Mouse (Mus musculus) midbrain, embryonic 14.5 days (tissue): Measurements from ENCODE around the gene Irx5. TPM values are rescaled to one million over a fixed set of nuclear protein-coding genes. Genes with fewer than 3 reads are reported as not detected.

ENCODE experiments used
- ATAC-seq: fragments of 200-750 bp; cut with Nextera tagmentation; 2 replicates; pipeline ENCODE4 v1.8.0; 2017; ENCODE audit warnings: moderate number of reproducible peaks, moderate library complexity; ENCODE audit not compliant: low FRiP score, low TSS enrichment
- DNase-seq: peaks from one replicate; pipeline ENCODE4 v3.0.0-alpha.2; 2015
- H3K27ac ChIP-seq: fragments of 300-500 bp; sonication (generic); replicated peaks from 2 replicates; pipeline ENCODE4 v1.5.1; 2014; ENCODE audit warnings: mild to moderate bottlenecking, low read depth, low read length, moderate library complexity
- H3K27me3 ChIP-seq: fragments of 300-500 bp; sonication (generic); 2 replicates; pipeline ENCODE4 v1.6.1; 2014; ENCODE audit warnings: low read length, control low read depth, mixed read lengths; ENCODE audit not compliant: control insufficient read depth, insufficient read depth
- H3K36me3 ChIP-seq: fragments of 300-500 bp; sonication (generic); 2 replicates; pipeline ENCODE4 v1.6.1; 2014; ENCODE audit warnings: low read length, control low read depth; ENCODE audit not compliant: control insufficient read depth, insufficient read depth
- H3K4me1 ChIP-seq: fragments of 300-500 bp; sonication (generic); 2 replicates; pipeline ENCODE4 v1.6.1; 2014; ENCODE audit warnings: mild to moderate bottlenecking, antibody characterized with exemption, low read length, control low read depth; ENCODE audit not compliant: control insufficient read depth, insufficient read depth
- H3K4me2 ChIP-seq: fragments of 300-500 bp; sonication (generic); 2 replicates; pipeline ENCODE4 v1.6.1; 2014; ENCODE audit warnings: mild to moderate bottlenecking, low read length, moderate library complexity
- H3K4me3 ChIP-seq: fragments of 300-500 bp; sonication (generic); replicated peaks from 2 replicates; pipeline ENCODE4 v1.5.1; 2014; ENCODE audit warnings: low read depth, low read length
- H3K9ac ChIP-seq: fragments of 300-500 bp; sonication (generic); replicated peaks from 2 replicates; pipeline ENCODE4 v1.6.1; 2014; ENCODE audit warnings: mild to moderate bottlenecking, low read length, moderate library complexity
- H3K9me3 ChIP-seq: fragments of 300-500 bp; sonication (generic); 2 replicates; pipeline ENCODE4 v1.6.1; 2016; ENCODE audit warnings: low read length, control low read depth, mixed read lengths; ENCODE audit not compliant: control insufficient read depth
- WGBS: fragments of 180-500 bp; shearing (Covaris S2); extraction: QIAGEN DNeasy Blood & Tissue Kit; methylation state at CpG from one replicate; pipeline ENCODE4 v1.1.7; 2014; 5-methylcytosine and 5-hydroxymethylcytosine counted together
- polyA plus RNA-seq: library from polyadenylated mRNA; unstranded; fragments of >200 nt; fragmentation: Nextera tagmentation; extraction: Ambion mirVana; gene quantifications from 2 replicates; pipeline ENCODE4 v1.2.1, GENCODE M21; 2014

Gene Irx5
- polyA plus RNA-seq, 1 experiment from 2014 or later: 30.7 TPM

GRCm38 (mm10) chr8:92336041-92336440, 21.4 kb upstream of the Irx5 start:
- ATAC-seq (no peak), DNase-seq (no peak)
- H3K4me3 ChIP-seq: no peak overlapping the region
- no peak overlapping the region for H3K4me2 ChIP-seq
- H3K27ac ChIP-seq: no peak overlapping the region
- H3K4me1 ChIP-seq: peaks cover 3% of the 10 kb centered on the region; the same call in 1 of the 2 replicates
- 48% methylated on average over 6 of the region's 6 CpGs for WGBS
- H3K27me3 ChIP-seq: no peaks in the 10 kb centered on the region
- H3K9me3 ChIP-seq: no peaks in the 10 kb centered on the region
- H3K36me3 ChIP-seq: peaks cover 31% of the 10 kb centered on the region
- H3K9ac ChIP-seq: no peak overlapping the region

DNA sequence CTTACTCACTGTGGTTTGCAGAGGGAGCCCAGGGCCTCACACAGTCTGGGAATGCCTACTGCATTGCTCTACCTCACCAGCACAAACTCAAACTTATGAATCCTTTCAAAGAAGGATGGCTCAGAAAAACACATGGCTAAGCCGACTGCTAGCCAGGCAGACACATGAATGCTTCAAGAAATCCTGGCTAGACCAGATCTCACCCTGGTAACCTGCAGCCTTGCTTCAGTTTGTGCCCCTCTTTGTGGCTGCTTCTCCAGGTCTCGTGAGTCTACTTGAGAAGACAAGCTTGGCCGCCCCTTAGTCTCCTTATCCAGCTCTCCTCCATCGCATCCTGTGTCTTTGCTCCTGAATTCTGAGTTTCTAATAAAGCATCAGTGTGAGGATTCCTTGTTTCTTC, 13.9 kb upstream of the Irx5 start:
- Histone ChIP-seq H3K9ac (no peak overlapping the region), H3K4me3 (no peak overlapping the region), H3K4me1 (0 out of 2 replicates have a peak, but pooled peaks cover 2% of the 10 kb centered on the region), H3K4me2 (no peak overlapping the region), H3K27ac (no peak overlapping the region), H3K27me3 (no peaks in the 10 kb centered on the region), H3K9me3 (no peaks in the 10 kb centered on the region), H3K36me3 (peaks cover 32% of the 10 kb centered on the region)
- DNase-seq (no peak), ATAC-seq (no peak)
- WGBS: 87% methylated on average over 4 of the region's 4 CpGs

GRCm38 (mm10) chr8:92349898-92350486, 7.4 kb upstream of the Irx5 start:
- H3K27me3 ChIP-seq: no peaks in the 10 kb centered on the region
- no peak overlapping the region; the same call in 1 of the 2 replicates for H3K9ac ChIP-seq
- 0 out of 2 replicates have a peak, but pooled peaks cover 8% of the 10 kb centered on the region for H3K36me3 ChIP-seq
- no peak overlapping the region; the same call in 1 of the 2 replicates for H3K4me3 ChIP-seq
- H3K9me3 ChIP-seq: no peaks in the 10 kb centered on the region
- no peak for DNase-seq
- no peak for ATAC-seq
- peaks cover 34% of the 10 kb centered on the region for H3K4me1 ChIP-seq
- no peak overlapping the region for H3K27ac ChIP-seq
- WGBS: 75% methylated on average over 11 of the region's 11 CpGs
- peak overlapping the region; percentile 32 for H3K4me2 ChIP-seq

DNA sequence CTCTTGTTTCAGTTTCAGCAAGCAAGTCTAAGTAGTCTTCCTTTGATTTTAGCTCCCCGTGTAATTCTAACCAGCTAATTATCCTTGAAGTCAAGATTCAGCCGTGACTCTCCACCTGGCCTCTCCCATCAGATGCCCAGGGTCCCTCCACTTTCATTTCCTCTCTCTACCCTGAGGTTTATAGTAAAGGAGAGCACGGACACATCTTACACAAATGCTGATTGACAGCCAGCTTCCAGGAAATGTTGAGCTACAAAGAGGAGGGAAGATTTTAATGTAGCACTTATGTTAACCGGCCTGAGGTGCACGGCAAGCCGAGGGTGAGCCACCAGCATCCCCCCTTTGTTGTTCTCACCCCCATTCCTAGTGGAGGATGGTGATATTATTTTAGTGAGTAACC, 4.0 kb upstream of the Irx5 start:
- DNase-seq (peak; percentile 58), ATAC-seq (no peak)
- H3K9ac ChIP-seq: peak overlapping the region; percentile 61
- WGBS: 2% methylated on average over 6 of the region's 6 CpGs
- peak overlapping the region; percentile 97; the same call in 1 of the 2 replicates for H3K27ac ChIP-seq
- H3K4me3 ChIP-seq: peak overlapping the region; percentile 69
- H3K4me1 ChIP-seq: peaks cover 33% of the 10 kb centered on the region
- peak overlapping the region; percentile 87 for H3K4me2 ChIP-seq
- no peaks in the 10 kb centered on the region for H3K27me3 ChIP-seq
- H3K36me3 ChIP-seq: no peaks in the 10 kb centered on the region
- H3K9me3 ChIP-seq: no peaks in the 10 kb centered on the region

DNA sequence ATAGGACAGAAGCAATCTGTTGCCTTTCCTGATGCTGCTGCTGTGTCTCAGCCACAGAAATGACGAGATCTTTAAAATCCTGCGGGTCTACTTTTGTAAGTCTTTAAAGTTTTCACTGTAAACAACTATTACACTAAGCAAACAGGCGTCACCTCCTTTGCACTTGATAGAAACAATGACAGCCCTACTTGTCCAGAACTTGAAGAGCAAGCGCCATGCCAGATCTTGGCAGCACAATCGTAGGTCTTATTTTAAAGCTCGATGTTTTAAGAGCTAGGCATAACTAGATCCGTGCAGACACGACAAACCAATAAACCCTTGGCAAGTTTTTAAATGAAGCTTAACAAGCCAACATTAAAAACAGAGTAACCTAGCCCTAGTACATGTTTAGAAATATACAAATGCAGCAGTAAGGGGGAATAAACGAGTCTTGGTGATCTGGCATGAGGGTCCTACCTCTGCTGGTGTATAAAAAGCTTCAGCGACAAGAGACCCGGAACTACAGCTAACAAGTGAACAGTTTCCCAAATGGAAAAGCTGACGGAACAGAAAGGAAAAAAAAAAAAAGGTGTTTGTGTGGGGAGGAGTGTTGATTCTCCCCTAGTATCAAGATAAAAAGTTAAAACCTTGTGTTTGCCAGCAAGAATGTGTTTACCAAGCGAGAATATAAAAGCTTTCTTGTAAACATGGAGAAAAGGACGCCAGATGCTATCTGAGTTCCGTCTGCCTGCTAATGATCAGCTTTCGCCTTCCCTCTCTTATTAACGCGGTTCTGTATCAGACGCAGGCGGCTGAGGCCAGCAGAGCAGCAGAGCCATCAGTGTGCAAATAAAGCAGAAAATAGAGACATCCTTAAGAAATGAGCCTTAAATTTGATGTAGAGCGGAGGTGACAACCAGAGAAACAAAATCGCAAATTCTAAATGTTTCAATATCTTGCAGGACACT, 2.6 kb upstream of the Irx5 start:
- Histone ChIP-seq H3K4me2 (peak overlapping the region; percentile 87), H3K36me3 (peaks cover 3% of the 10 kb centered on the region; the same call in 1 of the 2 replicates), H3K27ac (peak overlapping the region; percentile 97), H3K9me3 (no peaks in the 10 kb centered on the region), H3K4me3 (peak overlapping the region; percentile 69), H3K9ac (peak overlapping the region; percentile 61), H3K27me3 (no peaks in the 10 kb centered on the region), H3K4me1 (peaks cover 31% of the 10 kb centered on the region)
- no peak for ATAC-seq
- under 1% methylated on average over 22 of the region's 22 CpGs for WGBS
- peak; percentile 65 for DNase-seq

- H3K9ac ChIP-seq: peak overlapping the region; percentile 94
- no peaks in the 10 kb centered on the region for H3K27me3 ChIP-seq
- peak overlapping the region; percentile 97 for H3K27ac ChIP-seq
- ATAC-seq (peak; percentile 92), DNase-seq (peak; percentile 100)
- peaks cover 12% of the 10 kb centered on the region; the same call in 1 of the 2 replicates for H3K36me3 ChIP-seq
- H3K4me2 ChIP-seq: peak overlapping the region; percentile 87
- H3K4me1 ChIP-seq: peaks cover 22% of the 10 kb centered on the region
- under 1% methylated on average over 92 of the region's 93 CpGs for WGBS
- H3K4me3 ChIP-seq: peak overlapping the region; percentile 69
- H3K9me3 ChIP-seq: no peaks in the 10 kb centered on the region
These were observed 1.5 kb upstream of the Irx5 start for GRCm38 (mm10) chr8:92355701-92356612.

DNA sequence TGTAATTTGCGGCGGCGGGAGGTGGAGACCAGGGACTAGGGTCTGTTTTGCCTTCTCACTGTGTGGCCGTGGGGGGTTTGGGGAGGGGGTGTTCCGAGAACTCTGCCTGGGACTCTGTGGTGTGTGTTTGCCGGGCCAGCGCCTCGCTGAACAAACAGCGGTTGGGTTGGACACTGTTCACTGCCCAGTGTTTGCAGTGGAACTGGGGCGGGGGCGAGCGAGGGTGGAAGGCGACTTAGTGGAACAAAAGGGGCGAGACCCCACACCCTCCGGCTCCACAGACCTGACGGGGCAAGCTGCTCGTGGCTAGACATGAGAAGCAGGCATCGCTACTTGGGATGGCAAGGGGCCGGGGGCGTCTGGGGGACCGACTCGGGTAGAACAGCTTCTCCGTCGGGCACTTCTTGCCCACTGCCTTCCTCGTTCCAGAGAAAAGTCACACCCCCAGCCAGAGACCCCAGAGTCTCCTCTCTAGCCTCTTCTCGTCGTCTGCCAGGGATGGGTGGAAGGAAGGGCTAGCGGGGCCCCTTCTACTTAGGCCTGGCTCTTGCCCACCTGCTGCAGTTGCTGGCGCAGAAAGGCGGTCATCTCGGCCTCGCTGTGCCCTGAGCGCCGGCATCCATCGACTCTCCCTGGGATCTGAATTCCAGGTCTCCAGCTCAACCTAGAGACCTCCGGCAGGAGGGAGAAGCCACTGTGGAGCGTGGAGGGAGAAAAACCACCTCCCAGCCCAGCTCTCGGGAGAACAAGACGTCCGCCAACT, 631 bp upstream of the Irx5 start:
- H3K4me3 ChIP-seq: peak overlapping the region; percentile 69
- H3K4me2 ChIP-seq: peak overlapping the region; percentile 87
- H3K27ac ChIP-seq: peak overlapping the region; percentile 97
- DNase-seq (no peak), ATAC-seq (no peak; the same call in 1 of the 2 replicates)
- peaks cover 12% of the 10 kb centered on the region; the same call in 1 of the 2 replicates for H3K36me3 ChIP-seq
- no peaks in the 10 kb centered on the region for H3K9me3 ChIP-seq
- no peaks in the 10 kb centered on the region for H3K27me3 ChIP-seq
- peak overlapping the region; percentile 94 for H3K9ac ChIP-seq
- H3K4me1 ChIP-seq: peaks cover 19% of the 10 kb centered on the region
- under 1% methylated on average over 40 of the region's 40 CpGs for WGBS
